Mouse (Mus musculus) ES-E14 (cell line): ENCODE measurements around the gene Socs3. TPM values are rescaled to one million over a fixed set of nuclear protein-coding genes. Genes with fewer than 3 reads are reported as not detected.

Source experiments
- DNase-seq: peaks from one replicate; pipeline ENCODE4 v3.0.0-alpha.2; 2013; ENCODE audit warnings: low read depth, low spot score
- H3K27ac ChIP-seq: 2 replicates; pipeline ENCODE4 v1.5.1; 2012; ENCODE audit warnings: low read depth, mild to moderate bottlenecking, low read length, moderate library complexity, mixed read lengths; ENCODE audit not compliant: poor library complexity, insufficient read depth, severe bottlenecking
- H3K36me3 ChIP-seq: 2 replicates; pipeline ENCODE4 v1.6.1; 2012; ENCODE audit warnings: mild to moderate bottlenecking, low read length, moderate library complexity, mixed read lengths; ENCODE audit not compliant: control insufficient read depth, poor library complexity, insufficient read depth, severe bottlenecking
- H3K4me1 ChIP-seq, 2 experiments: fragments of 150-350 bp in 1 of 2; sonication (generic) in 1 of 2; 2 replicates each; pipeline ENCODE4 v1.6.1; 2012; ENCODE audit warnings: low read length in 2 of 2, mild to moderate bottlenecking in 1 of 2, mixed read lengths in 1 of 2; ENCODE audit not compliant: control insufficient read depth in 2 of 2, insufficient read depth in 2 of 2, poor library complexity in 1 of 2
- H3K4me3 ChIP-seq, 2 experiments: fragments of 150-350 bp in 1 of 2; sonication (generic) in 1 of 2; 2 replicates each; pipeline ENCODE4 v1.5.1; 2012; ENCODE audit warnings: low read length in 2 of 2, low read depth in 1 of 2, mild to moderate bottlenecking in 1 of 2, mixed read lengths in 1 of 2; ENCODE audit not compliant: insufficient read depth in 1 of 2, poor library complexity in 1 of 2, severe bottlenecking in 1 of 2
- H3K9ac ChIP-seq: 2 replicates; pipeline ENCODE4 v1.6.1; 2012; ENCODE audit warnings: low read depth, mild to moderate bottlenecking, low read length, mixed read lengths; ENCODE audit not compliant: poor library complexity, insufficient read depth, severe bottlenecking
- H3K9me3 ChIP-seq: fragments of 150-350 bp; sonication (generic); 2 replicates; pipeline ENCODE4 v1.6.1; 2012; ENCODE audit warnings: low read depth, mild to moderate bottlenecking, low read length; ENCODE audit not compliant: control insufficient read depth, insufficient read depth
- CHD2 ChIP-seq: IDR thresholded peaks from 2 replicates; pipeline ENCODE4 v1.6.1; 2014; ENCODE audit warnings: mild to moderate bottlenecking, low read depth, low read length, inconsistent platforms
- HCFC1 ChIP-seq: IDR thresholded peaks from 2 replicates; pipeline ENCODE4 v1.6.1; 2012; ENCODE audit warnings: low read length, inconsistent platforms, borderline replicate concordance; ENCODE audit not compliant: insufficient read depth
- MAFK ChIP-seq: IDR thresholded peaks from 2 replicates; pipeline ENCODE4 v1.6.1; 2014; ENCODE audit warnings: mild to moderate bottlenecking, low read depth, low read length, inconsistent platforms; ENCODE audit not compliant: insufficient read depth
- ZC3H11A ChIP-seq: IDR thresholded peaks from 2 replicates; pipeline ENCODE4 v1.6.1; 2012; ENCODE audit warnings: low read depth, mild to moderate bottlenecking, inconsistent platforms, low read length, borderline replicate concordance
- ZNF384 ChIP-seq: IDR thresholded peaks from 2 replicates; pipeline ENCODE4 v1.6.1; 2012; ENCODE audit warnings: low read depth, low read length, inconsistent platforms
- in situ Hi-C, 2 experiments: fragments of 600-800 bp; cut with MboI; formaldehyde crosslinking; loops; one replicate each; pipeline ENCODE4 v1.15.1; 2025; ENCODE audit warnings: low sequenced_read_pairs in 2 of 2, inconsistent platforms in 1 of 2; ENCODE audit not compliant: unreplicated experiment in 2 of 2
- total RNA-seq: library from RNA; depleted of rRNA; stranded (reverse); fragments of 300-350 nt; gene quantifications from 2 replicates; pipeline ENCODE4 v1.2.3, GENCODE M21; 2012

Gene Socs3
- total RNA-seq, 1 experiment, result 69.8 TPM

- in situ Hi-C loops, result no loop called here
- no peaks in the 10 kb centered on the region for H3K36me3 ChIP-seq
- no peak overlapping the region for H3K4me3 ChIP-seq
- no peak overlapping the region for H3K9ac ChIP-seq
- no peak overlapping the region for H3K27ac ChIP-seq
- no peaks in the 10 kb centered on the region for H3K9me3 ChIP-seq
- TF ChIP-seq CHD2 (no peak), ZNF384 (no peak), MAFK (no peak), ZC3H11A (no peak), HCFC1 (no peak)
- peaks cover 23 to 26% of the 10 kb centered on the region in 2 experiments; a peak in 3 of 4 replicates for H3K4me1 ChIP-seq
- DNase-seq, result no peak
These were observed 10.7 kb downstream of the Socs3 start for GRCm38 (mm10) chr11:117959166-117959565.

GRCm38 (mm10) chr11:117958197-117958596 lies 11.7 kb downstream of the Socs3 start:
- in situ Hi-C loops, result no loop called here
- H3K9me3 ChIP-seq, result no peaks in the 10 kb centered on the region
- DNase-seq, result no peak
- H3K9ac ChIP-seq, result no peak overlapping the region
- peaks cover 21 to 24% of the 10 kb centered on the region in 2 experiments; a peak in 3 of 4 replicates for H3K4me1 ChIP-seq
- H3K27ac ChIP-seq, result no peak overlapping the region
- H3K36me3 ChIP-seq, result no peaks in the 10 kb centered on the region
- no peak overlapping the region for H3K4me3 ChIP-seq
- TF ChIP-seq ZNF384, result no peak
- TF ChIP-seq HCFC1, result no peak
- no peak for TF ChIP-seq CHD2
- TF ChIP-seq ZC3H11A, result no peak
- no peak for TF ChIP-seq MAFK

- in situ Hi-C loops, result no loop called here
- no peak overlapping the region; the same call in 1 of the 2 replicates for H3K9ac ChIP-seq
- H3K36me3 ChIP-seq, result no peaks in the 10 kb centered on the region
- no peak for DNase-seq
- H3K9me3 ChIP-seq, result no peaks in the 10 kb centered on the region
- peaks cover 16 to 21% of the 10 kb centered on the region in 2 experiments; a peak in 3 of 4 replicates for H3K4me1 ChIP-seq
- TF ChIP-seq MAFK, result no peak
- no peak for TF ChIP-seq HCFC1
- no peak overlapping the region for H3K4me3 ChIP-seq
- H3K27ac ChIP-seq, result no peak overlapping the region
These were observed 14.2 kb downstream of the Socs3 start for GRCm38 (mm10) chr11:117955621-117956020.

GRCm38 (mm10) chr11:117954819-117955218 lies 15.0 kb downstream of the Socs3 start:
- DNase-seq, result no peak
- H3K4me3 ChIP-seq, result no peak overlapping the region
- H3K9ac ChIP-seq, result no peak overlapping the region
- in situ Hi-C loops, result no loop called here
- peaks cover 16 to 20% of the 10 kb centered on the region in 2 experiments; a peak in 3 of 4 replicates for H3K4me1 ChIP-seq
- H3K27ac ChIP-seq, result no peak overlapping the region
- H3K9me3 ChIP-seq, result no peaks in the 10 kb centered on the region
- H3K36me3 ChIP-seq, result no peaks in the 10 kb centered on the region
- no peak for TF ChIP-seq HCFC1
- TF ChIP-seq CHD2, result no peak
- TF ChIP-seq ZC3H11A, result no peak
- TF ChIP-seq ZNF384, result no peak
- TF ChIP-seq MAFK, result no peak

GRCm38 (mm10) chr11:117954094-117954493 lies 15.8 kb downstream of the Socs3 start:
- H3K27ac ChIP-seq, result no peak overlapping the region

More at GRCm38 (mm10) chr11:117954094-117954493, 15.8 kb downstream of the Socs3 start:
- H3K9ac ChIP-seq, result no peak overlapping the region
- H3K36me3 ChIP-seq, result no peaks in the 10 kb centered on the region
- no peak for DNase-seq
- in situ Hi-C loops, result no loop called here
- H3K4me1 ChIP-seq, result peaks cover 10 to 16% of the 10 kb centered on the region in 2 experiments; a peak in 2 of 4 replicates
- H3K9me3 ChIP-seq, result no peaks in the 10 kb centered on the region
- TF ChIP-seq MAFK, result no peak
- TF ChIP-seq CHD2, result no peak
- no peak for TF ChIP-seq ZNF384
- no peak for TF ChIP-seq HCFC1
- TF ChIP-seq ZC3H11A, result no peak
- no peak overlapping the region for H3K4me3 ChIP-seq
